Mouse (Mus musculus) small intestine, adult 2 months (tissue): ENCODE measurements around the gene Tnfrsf13c. TPM values are rescaled to one million over a fixed set of nuclear protein-coding genes. Genes with fewer than 3 reads are reported as not detected.

ENCODE experiments used
- H3K27ac ChIP-seq: fragments of 200-500 bp; 2 replicates; pipeline ENCODE4 v1.5.1; 2012; ENCODE audit warnings: low read depth, low read length, control low read depth, inconsistent platforms; ENCODE audit not compliant: insufficient read depth
- H3K27me3 ChIP-seq: fragments of 200-500 bp; 2 replicates; pipeline ENCODE4 v1.6.1; 2012; ENCODE audit warnings: mild to moderate bottlenecking, moderate library complexity, low read length, inconsistent platforms; ENCODE audit not compliant: control insufficient read depth, insufficient read depth
- H3K36me3 ChIP-seq: fragments of 200-500 bp; 2 replicates; pipeline ENCODE4 v1.6.1; 2012; ENCODE audit warnings: mild to moderate bottlenecking, low read length, control low read depth, inconsistent platforms; ENCODE audit not compliant: control insufficient read depth, insufficient read depth
- H3K4me1 ChIP-seq: fragments of 200-500 bp; 2 replicates; pipeline ENCODE4 v1.6.1; 2012; ENCODE audit warnings: low read length, inconsistent platforms, mixed read lengths; ENCODE audit not compliant: control insufficient read depth, insufficient read depth, insufficient read length
- H3K4me3 ChIP-seq: fragments of 200-500 bp; 2 replicates; pipeline ENCODE4 v1.5.1; 2012; ENCODE audit warnings: low read depth, mild to moderate bottlenecking, control low read depth, inconsistent platforms, low read length, moderate library complexity
- CTCF ChIP-seq: fragments of 200-500 bp; IDR thresholded peaks from 2 replicates; pipeline ENCODE4 v1.5.1; 2012; ENCODE audit warnings: low read depth, mild to moderate bottlenecking, control low read depth, inconsistent platforms, low read length, moderate library complexity, mixed read lengths; ENCODE audit not compliant: insufficient replicate concordance, insufficient read length; ENCODE audit errors: extremely low read depth
- POLR2A ChIP-seq: fragments of 200-500 bp; IDR thresholded peaks from 2 replicates; pipeline ENCODE4 v1.6.1; 2012; ENCODE audit warnings: low read depth, mild to moderate bottlenecking, control low read depth, inconsistent platforms, low read length, moderate library complexity
- WGBS: fragments of 180-500 bp; shearing (Covaris S2); methylation state at CpG from one replicate; pipeline ENCODE4 v1.1.7; 2018; 5-methylcytosine and 5-hydroxymethylcytosine counted together
- polyA plus RNA-seq: library from polyadenylated mRNA; depleted of rRNA; stranded (reverse); fragments of >200 nt; gene quantifications from 2 replicates; pipeline ENCODE4 v1.2.3, GENCODE M21; 2012; rRNA removed

The Tnfrsf13c gene
- polyA plus RNA-seq, 1 experiment, result 14.1 TPM

DNA sequence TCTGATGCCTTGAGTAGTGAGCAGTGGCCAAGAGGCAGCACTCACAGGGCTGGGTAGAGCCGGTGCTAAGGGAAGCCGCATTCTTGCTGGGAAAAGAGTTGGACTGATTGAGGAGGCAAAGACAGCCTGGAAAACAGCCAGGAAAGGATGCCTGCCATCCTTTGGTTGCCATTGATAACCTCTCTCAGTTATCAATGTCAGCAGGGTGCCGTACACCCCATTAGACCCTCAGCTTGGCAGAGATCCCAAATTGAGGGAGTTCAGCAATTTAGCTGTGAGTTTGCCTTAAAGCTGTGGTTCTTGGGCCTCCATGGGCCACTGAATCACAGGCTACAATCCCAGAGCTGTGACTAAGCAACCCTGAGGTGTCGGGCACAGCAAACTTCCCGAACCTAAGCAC, 43.0 kb downstream of the Tnfrsf13c start:
- no peak overlapping the region for H3K27ac ChIP-seq
- WGBS, result 95% methylated on average over 5 of the region's 5 CpGs

DNA sequence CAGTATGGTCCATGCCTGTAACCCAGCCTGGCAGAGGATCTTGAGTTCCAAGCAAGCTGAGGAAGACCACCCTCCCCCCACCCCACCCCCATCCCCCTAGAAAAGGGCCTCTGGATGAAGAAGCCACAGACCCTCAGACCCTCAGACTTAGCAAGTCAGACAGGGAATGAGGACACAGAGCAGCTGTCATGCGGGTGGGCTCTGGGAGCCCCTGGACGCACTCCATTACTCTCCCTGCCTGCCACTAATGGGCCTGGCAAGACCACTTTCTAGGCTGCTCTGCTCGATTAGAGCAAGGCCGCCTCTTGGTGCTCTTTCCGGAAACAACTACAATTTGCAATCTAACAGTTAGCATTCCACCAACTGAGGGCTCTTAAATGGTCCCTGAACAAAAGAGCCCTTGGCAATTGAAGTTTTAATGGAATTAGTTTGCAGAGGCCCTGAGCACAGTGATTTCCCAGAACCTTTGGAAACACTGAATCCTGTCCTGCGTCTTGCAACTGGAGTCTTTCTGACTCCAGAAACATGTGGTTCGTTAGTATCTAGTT, 46.4 kb downstream of the Tnfrsf13c start:
- no peaks in the 10 kb centered on the region for H3K4me1 ChIP-seq
- no peaks in the 10 kb centered on the region for H3K27me3 ChIP-seq
- 92% methylated on average over 7 of the region's 7 CpGs for WGBS
- no peak overlapping the region for H3K4me3 ChIP-seq
- peaks cover 91% of the 10 kb centered on the region for H3K36me3 ChIP-seq
- no peak overlapping the region for H3K27ac ChIP-seq
- TF ChIP-seq POLR2A (no peak), CTCF (no peak)

More for the DNA sequence above, 43.0 kb downstream of the Tnfrsf13c start:
- no peaks in the 10 kb centered on the region for H3K4me1 ChIP-seq
- no peaks in the 10 kb centered on the region for H3K27me3 ChIP-seq
- H3K36me3 ChIP-seq, result peaks cover 95% of the 10 kb centered on the region
- no peak for TF ChIP-seq CTCF
- TF ChIP-seq POLR2A, result no peak
- no peak overlapping the region for H3K4me3 ChIP-seq

DNA sequence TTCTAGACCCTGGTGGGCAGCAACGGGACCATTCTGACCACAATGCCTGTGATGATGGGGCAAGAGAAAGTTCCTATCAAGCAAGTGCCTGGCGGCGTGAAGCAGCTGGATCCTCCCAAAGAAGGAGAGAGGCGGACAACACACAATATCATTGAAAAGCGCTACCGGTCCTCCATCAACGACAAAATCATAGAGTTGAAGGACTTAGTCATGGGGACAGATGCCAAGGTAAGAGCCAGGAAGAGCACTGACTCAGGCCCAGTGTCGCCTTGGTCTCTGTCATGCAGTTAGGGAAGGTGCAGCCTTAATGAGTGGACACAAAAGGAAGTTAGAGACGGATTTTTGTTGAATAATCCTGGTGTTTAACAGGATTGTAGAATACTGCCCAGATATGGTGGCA, 49.1 kb downstream of the Tnfrsf13c start:
- 93% methylated on average over 9 of the region's 9 CpGs for WGBS
- Histone ChIP-seq H3K36me3 (peaks cover 86% of the 10 kb centered on the region), H3K27ac (no peak overlapping the region), H3K4me3 (no peak overlapping the region), H3K27me3 (no peaks in the 10 kb centered on the region), H3K4me1 (no peaks in the 10 kb centered on the region; the same call in 1 of the 2 replicates)
- TF ChIP-seq POLR2A (no peak), CTCF (no peak)

DNA sequence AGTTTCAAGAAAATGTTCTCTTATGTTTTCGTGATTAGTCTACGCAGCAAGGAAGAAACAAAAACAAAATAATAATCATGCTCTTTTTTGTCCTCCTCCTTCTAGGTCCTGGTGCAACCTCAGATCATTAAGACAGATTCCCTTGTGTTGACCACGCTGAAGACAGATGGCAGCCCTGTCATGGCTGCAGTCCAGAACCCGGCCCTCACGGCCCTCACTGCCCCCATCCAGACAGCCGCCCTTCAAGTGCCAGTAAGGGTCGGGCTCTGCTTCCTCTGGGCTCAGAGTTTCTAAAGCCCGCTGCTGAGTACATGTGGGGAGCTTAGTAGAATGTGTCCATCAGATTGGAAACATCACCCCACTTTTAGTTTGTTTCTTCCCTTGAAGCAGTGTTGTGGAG, 51.5 kb downstream of the Tnfrsf13c start:
- TF ChIP-seq CTCF, result no peak
- TF ChIP-seq POLR2A, result no peak
- no peak overlapping the region for H3K27ac ChIP-seq
- whole genome bisulfite sequencing, result 83% methylated on average over 8 of the region's 8 CpGs
- no peak overlapping the region for H3K4me3 ChIP-seq
- H3K27me3 ChIP-seq, result no peaks in the 10 kb centered on the region
- H3K4me1 ChIP-seq, result no peaks in the 10 kb centered on the region; the same call in none of the 2 replicates
- peaks cover 66% of the 10 kb centered on the region for H3K36me3 ChIP-seq

Other genes starting within 250 kb of the Tnfrsf13c start
- not detected in 2 replicates for gene 1700029P11Rik, start 243.8 kb downstream of the Tnfrsf13c start, polyA plus RNA-seq
- gene Xrcc6, start 236.5 kb downstream of the Tnfrsf13c start, polyA plus RNA-seq, result 7.8 and 9.1 TPM in 2 replicates
- gene Desi1, start 190.5 kb downstream of the Tnfrsf13c start, polyA plus RNA-seq, result 16.3 and 25.4 TPM in 2 replicates
- 24.6 and 25.7 TPM in 2 replicates for gene Snu13, start 176.8 kb downstream of the Tnfrsf13c start, polyA plus RNA-seq
- not detected in 2 replicates for gene 4930407I10Rik, start 165.2 kb downstream of the Tnfrsf13c start, polyA plus RNA-seq
- gene Mei1, start 154.4 kb downstream of the Tnfrsf13c start, polyA plus RNA-seq, result 0.04 and 0.05 TPM in 2 replicates
- 5.6 and 6.9 TPM in 2 replicates for gene Ccdc134, start 96.4 kb downstream of the Tnfrsf13c start, polyA plus RNA-seq
- 144 and 240 TPM in 2 replicates for gene Srebf2, start 77.2 kb downstream of the Tnfrsf13c start, polyA plus RNA-seq
- 0.38 and 2.6 TPM in 2 replicates for gene Shisa8, start 11.6 kb downstream of the Tnfrsf13c start, polyA plus RNA-seq
- gene Cenpm, start 20.4 kb upstream of the Tnfrsf13c start, polyA plus RNA-seq, result 5.8 and 16.4 TPM in 2 replicates
- gene 1500009C09Rik, start 28.0 kb upstream of the Tnfrsf13c start, polyA plus RNA-seq, result 0.19 and 0.37 TPM in 2 replicates
- 0.24 and 0.52 TPM in 2 replicates for gene Sept3, start 50.5 kb upstream of the Tnfrsf13c start, polyA plus RNA-seq
- not detected in 2 replicates for gene Wbp2nl, start 74.6 kb upstream of the Tnfrsf13c start, polyA plus RNA-seq
- 83.2 and 196 TPM in 2 replicates for gene Naga, start 114.6 kb upstream of the Tnfrsf13c start, polyA plus RNA-seq
- 0.42 and 0.56 TPM in 2 replicates for gene Pheta2, start 114.6 kb upstream of the Tnfrsf13c start, polyA plus RNA-seq
- gene Smdt1, start 114.6 kb upstream of the Tnfrsf13c start, polyA plus RNA-seq, result 200 and 394 TPM in 2 replicates
- gene Ndufa6, start 130.0 kb upstream of the Tnfrsf13c start, polyA plus RNA-seq, result 410 and 669 TPM in 2 replicates
- gene Cyp2d22, start 155.9 kb upstream of the Tnfrsf13c start, polyA plus RNA-seq, result 18.5 and 67.5 TPM in 2 replicates
- not detected in 2 replicates for gene Cyp2d11, start 169.7 kb upstream of the Tnfrsf13c start, polyA plus RNA-seq
- gene Cyp2d10, start 182.8 kb upstream of the Tnfrsf13c start, polyA plus RNA-seq, result 0.16 and 0.77 TPM in 2 replicates
- 0.09 TPM in 1 of 2 replicates, not detected in the other for gene Cyp2d9, start 209.1 kb upstream of the Tnfrsf13c start, polyA plus RNA-seq